Mouse (Mus musculus): ENCODE data around the gene Ano6.

The Ano6 gene

DNA sequence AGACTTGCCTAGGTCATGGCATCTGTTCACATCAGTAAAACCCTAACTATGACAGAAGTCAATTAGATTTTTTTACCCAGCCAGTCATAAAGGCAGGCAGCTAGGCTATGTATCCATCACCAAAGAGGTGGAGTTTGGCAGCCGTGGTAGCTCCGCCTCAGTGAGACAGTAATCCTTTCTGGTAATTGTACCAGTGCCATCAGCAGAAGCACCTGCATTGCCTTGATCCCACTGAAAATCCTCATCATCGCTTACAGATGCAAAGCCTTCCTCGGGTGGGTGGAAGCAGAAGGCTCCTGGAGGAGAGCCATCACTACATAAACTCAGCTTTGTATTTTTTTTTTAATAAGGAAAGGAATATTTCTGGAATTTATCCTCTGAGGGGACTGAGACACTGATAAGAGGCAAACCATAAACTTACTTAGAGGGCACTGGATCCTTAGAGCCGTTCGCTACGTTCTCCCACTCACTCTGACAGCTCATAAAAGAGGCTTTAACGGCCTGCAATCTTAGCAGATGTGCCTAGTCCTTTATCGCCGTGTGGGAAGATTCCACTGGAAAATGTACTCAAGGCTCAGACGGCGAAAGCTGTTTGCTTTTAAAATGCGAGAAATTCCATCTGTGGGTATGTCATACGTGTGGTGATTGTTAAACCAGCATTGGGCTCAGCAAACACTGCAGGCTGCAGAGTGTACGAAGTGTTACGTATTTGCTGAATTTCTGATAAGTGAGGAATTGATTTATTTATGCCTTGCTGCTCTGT is 140.6 kb downstream of the Ano6 start:
- DNase-seq (ENCODE audit: low spot score in 2 of 2): no peak

DNA sequence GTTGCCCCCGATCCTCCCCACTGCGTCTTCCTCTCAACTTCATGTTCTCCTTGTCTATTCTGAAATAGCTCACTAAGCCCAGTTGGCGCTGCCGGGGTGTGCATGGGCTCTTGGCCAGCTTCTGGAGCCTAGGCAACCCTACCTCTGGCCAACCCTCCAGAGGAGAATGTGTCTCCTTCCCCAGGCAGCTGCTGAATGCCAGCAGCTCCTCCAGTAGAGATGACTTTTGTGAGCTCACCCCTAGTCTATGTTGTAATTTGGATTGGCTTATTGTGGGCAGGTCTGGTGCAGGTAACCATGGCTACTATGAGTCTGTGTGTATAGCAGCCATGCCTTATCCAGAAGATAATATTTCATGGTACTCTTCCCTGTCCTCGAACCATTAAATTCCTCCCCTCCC is 141.7 kb downstream of the Ano6 start:
- no peak for DNase-seq (ENCODE audit: low spot score in 2 of 2)

DNA sequence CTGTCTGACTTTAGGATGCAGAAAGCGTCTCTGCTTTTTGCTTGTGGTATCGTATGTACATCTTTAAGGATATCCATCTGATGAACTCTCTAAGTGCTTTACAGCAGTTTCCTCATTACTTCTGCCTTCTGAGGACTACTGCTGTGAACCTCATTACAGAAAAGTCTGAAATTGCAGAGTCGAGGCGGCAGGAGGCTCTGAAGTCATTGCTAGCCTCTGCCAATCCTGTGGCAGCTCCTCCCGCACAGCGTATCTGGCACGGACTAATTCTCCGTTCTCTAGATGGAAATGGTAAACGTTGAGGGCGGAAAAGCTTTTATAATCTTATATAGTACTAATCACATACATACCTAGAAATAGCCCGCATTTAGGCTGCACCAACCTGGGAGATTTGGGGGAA is 144.5 kb downstream of the Ano6 start:
- no peak for DNase-seq (ENCODE audit: low spot score in 2 of 2)

DNA sequence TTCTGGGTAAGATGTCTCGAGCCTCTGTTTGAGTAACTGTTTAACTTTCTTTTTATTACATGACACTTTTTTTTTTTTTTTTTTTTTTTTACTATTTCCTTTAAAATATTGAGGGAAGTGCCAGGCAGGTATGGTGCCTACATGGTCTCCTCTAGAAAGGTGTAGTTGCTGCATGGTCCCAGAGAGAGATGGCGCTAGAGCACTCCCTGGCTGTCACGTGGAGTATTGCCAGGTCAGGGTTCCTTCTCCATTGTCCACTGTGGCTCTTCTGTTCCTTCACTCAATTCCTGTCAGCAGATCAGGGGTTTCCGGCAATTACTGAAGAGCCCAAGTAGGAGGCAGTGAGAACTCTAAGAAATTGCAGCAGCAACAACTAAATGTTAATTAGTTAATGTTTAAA is 152.8 kb downstream of the Ano6 start:
- DNase-seq (ENCODE audit: low spot score in 2 of 2): peak in 1 of 2 experiments; percentile 38

DNA sequence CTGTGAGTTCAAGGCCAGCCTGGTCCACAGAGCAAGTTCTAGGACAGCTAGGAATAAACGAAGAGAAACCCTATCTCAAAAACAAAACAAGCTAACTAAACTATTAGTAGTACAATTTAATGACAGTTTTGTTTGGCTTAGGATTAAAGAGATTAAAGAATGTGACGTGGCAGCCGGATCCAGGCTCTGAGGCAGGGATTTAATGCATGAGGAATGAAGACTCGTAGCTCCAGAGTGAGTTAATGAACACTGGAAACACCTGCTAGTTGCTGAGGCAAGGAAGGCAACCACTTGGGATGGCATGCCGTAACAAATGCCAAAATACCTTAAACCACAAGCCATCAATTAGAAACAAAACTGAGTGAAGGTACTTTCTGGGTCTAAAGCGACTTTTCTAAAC is 153.7 kb downstream of the Ano6 start:
- no peak for DNase-seq (ENCODE audit: low spot score in 2 of 2)

DNA sequence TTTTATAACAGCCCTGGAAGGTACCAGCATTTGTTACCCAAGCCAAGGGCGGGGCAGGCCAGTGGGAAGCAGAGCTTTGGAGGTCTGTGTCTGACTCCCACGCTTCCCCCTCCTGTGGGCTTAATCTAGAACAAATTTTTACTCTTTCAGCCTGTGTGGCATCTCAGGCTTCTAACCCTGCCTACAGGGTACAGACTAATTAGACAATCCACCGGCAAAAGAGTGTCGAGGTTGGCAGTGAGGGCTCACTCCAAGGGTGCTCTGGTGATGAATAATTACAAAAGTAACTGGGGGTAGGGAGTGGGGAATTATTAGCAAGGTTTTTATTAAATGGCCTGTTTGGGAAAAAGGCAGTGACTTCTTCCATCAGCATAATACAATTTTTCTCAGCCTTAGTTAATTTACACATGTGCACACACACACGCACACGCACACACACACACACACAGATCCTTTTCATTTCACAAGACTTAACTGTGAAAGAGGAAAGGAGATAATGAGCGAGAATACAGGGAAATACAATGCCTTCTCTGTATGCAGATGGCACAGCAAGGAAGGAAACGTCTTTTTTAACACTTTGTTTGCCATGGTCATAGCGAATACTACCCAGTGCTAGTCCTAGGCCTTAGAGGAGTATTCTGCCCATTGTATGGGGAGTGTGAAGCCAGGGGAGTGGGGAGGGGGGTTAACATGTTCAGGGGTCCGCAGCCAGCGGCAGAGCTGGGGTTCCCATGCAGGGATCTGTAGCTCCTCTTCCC is 155.5 kb downstream of the Ano6 start:
- DNase-seq (ENCODE audit: low spot score in 2 of 2): no peak

DNA sequence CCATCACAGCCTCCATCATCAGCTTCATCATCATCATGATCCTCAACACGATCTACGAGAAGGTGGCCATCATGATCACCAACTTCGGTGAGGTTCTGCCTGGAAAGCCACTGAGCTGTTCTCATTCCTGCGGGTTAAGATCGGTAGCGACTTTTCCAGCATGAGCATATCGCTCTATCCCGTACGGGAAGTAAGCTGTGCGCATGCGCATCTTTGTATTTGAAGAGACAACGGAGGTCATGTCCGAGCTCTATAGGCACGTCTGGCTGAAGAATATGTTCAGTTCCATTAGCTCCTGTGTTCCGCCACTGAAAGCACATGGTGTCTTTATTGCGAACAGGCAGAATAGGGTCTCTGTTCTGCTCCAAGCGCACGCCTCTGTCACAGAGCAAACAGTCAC is 157.8 kb downstream of the Ano6 start:
- DNase-seq (ENCODE audit: low spot score in 2 of 2): no peak

DNA sequence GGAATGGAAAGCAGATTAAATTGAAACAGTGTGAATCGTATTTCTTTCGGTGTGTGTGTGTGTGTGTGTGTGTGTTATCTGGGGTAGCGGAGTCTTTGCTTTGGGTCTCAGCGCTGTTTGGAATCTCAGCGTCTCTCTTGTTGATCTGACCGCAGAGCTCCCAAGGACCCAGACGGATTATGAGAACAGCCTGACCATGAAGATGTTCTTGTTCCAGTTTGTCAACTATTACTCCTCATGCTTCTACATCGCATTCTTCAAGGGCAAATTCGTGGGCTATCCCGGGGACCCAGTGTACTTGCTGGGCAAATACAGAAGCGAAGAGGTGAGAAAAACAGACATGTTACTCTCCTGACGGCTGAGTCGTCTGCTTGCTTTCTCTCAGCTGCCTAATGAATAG is 158.7 kb downstream of the Ano6 start:
- no peak for DNase-seq (ENCODE audit: low spot score in 2 of 2)

DNA sequence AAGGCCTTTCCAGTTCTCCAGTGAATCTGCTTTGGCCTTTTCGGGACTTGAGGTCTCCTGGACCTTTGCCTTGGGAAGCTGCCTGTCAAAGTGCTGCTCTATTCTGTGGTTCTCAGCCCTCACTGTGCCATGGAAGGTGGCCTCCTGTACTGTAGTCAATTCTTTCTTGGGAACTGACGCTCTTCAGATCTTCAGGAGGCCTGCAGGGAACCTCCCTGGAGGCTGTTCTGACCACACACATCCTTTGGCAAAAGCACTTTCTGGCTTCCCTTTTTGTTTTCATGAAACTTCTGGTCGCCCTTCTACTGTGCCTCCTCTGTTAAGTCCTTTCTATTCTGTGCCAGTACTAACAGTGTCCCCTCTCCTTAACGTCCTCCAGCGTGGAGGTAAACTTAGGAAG is 160.9 kb downstream of the Ano6 start:
- no peak for DNase-seq (ENCODE audit: low spot score in 2 of 2)

DNA sequence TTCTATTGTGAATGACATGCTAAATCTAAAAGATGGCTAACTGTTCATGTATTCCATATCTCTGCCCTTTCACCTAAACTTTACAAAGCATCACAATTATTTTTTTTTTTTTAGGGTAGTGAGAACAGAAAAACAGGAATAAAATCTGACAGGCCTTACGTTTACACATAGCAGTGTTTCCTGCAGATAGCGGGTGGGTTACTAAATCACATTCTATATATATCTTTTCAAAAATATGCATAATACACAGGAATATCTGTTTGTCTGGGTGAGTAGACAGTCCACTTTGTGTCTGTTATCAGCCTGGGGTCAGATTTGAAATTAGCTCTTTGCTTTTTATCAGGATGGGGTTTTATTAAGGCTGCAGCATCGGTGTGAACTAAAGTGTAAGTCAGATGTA is 166.0 kb downstream of the Ano6 start:
- no peak for DNase-seq (ENCODE audit: low spot score in 2 of 2)

DNA sequence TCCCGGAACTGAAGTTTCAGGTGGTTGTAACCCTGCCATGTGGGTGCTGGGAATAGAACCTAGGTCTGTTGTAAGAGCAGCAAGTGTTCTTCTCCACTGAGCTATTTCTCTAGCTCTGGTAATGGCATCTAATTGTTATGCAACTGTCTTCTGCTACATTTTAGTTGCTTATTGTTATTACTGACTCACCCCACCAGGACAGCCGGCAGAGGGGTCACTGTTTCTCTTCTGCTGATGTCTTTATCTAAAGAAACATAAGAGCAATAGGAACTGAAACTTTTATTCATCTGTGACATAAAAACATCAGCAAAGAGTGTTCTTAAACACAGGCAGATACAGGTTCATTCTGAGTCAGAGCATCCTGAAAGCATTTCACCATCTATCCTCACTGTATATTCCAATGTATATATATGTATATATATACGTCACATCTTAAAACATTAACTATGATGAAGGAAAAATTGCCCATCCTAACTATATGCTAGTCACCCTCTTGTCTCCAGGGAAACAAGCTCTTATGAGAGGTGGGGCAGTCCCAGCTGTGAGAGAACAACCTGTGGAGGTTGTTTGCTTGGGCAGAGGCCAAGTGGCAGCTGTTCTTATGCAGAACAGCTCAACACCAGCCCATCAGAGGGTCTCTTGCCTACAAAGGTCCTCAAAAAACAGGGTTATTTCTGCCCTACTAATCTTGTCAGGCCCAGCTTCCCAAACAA is 171.9 kb downstream of the Ano6 start:
- DNase-seq (ENCODE audit: low spot score in 2 of 2): no peak

DNA sequence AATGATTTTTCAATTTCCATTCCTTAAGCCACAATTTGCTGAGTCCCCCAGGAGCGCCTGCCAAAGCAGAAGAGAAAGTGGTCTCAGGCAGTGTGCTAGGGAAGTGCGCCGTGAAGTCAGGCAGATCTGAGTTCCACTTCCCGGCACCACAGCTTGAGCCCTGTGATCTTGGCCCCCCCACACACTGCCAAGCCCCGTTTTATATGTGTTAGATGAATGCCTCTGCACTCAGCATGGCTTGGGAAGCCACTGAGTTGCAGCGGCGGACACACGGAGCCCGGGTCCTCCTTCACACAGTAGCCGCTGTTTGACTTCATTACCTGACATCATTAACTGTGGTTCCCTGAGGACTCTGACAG is 172.5 kb downstream of the Ano6 start:
- peak; percentile 53 to 75 for DNase-seq (ENCODE audit: low spot score in 2 of 2)

DNA sequence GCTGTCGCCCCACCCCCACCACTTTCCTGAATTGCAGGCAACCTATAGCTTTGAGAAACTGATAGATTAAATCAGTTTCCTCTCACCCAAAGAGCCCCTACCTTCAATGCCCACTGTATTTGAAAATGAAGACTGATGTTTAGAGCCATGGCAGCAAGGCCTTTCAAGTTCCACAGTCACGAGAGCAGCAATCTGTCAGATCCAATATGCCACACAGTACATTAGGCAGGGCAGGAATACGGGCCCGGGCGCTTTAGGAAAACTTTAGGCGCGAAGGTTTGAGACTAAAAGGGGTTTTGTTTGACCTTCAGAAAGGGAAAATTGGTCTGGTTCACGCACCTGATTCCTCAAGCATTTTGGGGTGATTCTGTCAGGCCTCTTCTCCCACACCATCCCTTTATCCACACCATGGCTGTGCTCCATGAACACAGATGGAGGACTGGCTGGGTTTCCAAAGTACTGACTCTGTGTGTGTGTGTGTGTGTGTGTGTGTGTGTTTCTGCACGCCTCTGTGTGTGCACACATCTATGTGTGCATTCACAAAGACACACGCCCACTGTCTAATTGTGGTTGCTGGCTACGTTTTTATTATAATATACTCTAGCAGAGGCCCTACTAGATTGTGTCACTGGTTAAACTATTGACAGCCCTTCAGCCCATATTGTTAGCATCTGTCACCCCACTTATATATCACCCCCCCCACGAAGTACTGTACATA is 173.0 kb downstream of the Ano6 start:
- DNase-seq (ENCODE audit: low spot score in 2 of 2): no peak

DNA sequence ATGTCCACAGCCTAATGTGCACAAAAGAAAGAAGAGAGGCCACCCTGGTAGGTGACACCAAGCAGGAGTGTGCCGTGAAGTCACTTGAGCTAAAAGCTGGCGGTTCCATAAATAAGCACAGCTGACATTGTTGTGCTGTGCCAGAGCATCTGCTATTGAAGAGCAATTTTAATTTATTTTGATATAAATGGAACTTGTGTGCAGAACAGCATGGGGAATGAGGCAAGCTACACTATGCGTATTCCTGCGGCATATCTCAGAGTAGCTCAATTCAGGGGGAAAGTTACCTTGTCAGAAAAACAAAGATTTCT is 173.6 kb downstream of the Ano6 start:
- no peak for DNase-seq (ENCODE audit: low spot score in 2 of 2)

DNA sequence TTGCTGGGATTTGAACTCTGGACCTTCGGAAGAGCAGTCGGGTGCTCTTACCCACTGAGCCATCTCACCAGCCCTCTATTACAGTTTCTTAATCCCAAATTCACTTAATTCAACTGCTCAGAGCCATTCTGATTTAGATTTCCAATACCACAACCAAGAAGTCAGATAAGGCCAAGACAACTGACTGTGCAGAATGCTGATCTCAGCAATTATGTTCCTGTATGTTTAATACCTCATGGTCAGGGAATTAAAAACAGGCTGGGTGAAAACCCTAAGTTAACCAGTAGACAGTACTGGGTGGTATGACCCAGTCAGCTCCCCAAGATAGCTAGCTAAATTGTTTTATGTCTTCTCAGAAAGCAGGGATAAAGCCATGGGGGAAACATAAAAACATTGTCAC is 176.3 kb downstream of the Ano6 start:
- DNase-seq (ENCODE audit: low spot score in 2 of 2): no peak

DNA sequence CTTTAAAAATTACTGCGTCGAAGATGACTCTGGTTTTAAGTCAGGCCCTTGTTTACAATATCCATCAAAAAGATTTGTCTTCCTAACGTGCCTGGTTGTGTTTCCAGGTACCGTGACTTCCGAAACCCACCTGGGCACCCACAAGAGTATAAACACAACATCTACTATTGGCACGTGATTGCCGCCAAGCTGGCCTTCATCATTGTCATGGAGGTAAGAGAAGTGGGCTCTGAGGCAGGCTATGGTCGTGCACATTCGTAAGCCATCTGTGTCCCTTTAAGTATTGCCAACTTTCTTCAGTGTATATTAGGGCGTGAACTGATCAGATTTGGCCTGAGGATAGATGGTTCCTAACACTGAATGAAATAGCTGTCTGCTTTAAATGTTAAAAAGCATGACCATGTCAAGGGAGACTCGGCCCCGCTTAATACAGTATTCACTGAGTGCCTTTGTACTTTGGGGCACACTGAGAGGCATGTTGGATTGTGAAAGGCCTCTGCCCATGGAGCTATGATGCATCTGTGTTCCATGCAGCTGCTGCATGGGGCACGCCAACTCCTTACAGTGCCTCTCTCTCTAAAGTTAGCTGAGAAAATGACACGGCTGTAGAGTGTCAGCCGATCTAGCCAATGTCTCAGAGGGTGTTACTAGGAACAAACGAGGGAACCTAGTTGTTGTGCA is 177.0 kb downstream of the Ano6 start:
- no peak for DNase-seq (ENCODE audit: low spot score in 2 of 2)

DNA sequence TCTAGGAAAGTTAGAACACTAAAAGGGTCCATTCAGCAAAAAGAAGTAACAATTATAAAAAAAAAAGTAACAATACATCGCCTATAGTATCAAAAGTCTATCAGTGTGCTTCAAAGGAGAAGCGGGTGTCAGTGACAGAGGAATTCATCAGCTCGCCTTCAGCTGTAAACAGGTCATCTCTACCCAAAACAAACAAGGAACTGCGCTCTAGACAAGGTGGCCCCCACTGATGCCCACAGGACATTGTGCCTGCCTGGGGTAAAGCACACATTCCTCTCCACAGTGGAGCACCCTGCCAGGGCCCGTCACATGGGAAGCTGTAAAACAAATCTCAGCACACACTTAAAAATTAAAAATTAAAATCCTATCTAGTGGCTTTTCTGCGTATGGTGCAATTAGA is 179.0 kb downstream of the Ano6 start:
- DNase-seq (ENCODE audit: low spot score in 2 of 2): no peak

DNA sequence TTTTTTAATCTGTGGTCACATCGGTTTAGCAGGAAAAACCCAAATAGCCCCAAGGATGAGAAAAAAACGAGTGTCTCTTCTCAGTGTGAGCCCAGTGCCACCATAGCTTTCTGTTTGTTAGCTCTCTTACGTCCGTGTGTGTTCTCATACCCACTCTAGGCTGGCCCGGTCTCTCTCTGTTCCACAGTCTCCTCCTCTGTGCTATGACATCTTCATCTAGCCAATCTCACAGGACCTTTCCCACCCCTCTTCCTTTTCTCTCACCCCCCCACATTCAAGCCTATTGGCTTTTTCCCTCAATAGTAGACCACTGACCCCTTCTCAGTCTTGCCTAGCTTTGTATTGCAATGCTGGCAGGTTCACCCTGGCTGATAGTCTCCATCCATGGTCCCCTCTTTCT is 179.5 kb downstream of the Ano6 start:
- no peak for DNase-seq (ENCODE audit: low spot score in 2 of 2)

DNA sequence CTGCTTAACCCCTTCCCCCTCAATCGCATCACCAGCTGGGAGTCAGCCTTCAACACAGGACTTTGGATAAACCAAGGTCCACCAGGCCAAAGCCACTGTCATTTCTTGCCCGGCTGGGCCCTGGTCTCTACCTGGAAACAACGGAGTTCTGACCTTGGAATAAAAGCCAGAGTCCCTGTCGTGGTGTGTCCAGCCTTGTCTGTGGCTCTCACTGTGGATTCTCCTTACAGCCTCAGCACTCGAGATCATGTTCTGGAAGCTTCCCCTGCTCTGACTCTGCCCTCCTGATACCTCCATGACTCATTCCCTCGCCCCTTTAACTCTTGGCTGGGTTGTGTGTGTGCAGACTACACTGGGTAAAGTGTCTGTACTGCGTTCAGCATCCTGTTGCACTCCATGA is 180.0 kb downstream of the Ano6 start:
- DNase-seq (ENCODE audit: low spot score in 2 of 2): no peak

DNA sequence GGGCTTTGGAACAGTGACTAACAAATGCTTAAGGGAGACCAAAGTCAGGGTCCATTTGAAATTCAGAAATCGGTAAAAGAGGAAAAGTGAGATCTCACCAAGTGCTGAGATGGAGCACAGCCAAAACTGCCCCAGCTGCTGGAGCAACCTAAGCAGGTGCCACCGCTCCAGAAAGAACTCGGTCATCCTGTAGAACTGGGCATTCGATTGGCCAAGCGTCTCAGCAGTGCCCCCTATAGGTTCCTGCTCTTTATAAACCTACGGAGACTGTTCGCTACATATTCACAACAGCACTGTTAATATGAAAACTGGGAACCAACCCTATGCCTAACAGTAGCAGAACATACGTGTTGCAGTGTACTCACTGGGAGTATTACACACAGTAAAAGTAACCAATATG is 180.7 kb downstream of the Ano6 start:
- no peak for DNase-seq (ENCODE audit: low spot score in 2 of 2)

DNA sequence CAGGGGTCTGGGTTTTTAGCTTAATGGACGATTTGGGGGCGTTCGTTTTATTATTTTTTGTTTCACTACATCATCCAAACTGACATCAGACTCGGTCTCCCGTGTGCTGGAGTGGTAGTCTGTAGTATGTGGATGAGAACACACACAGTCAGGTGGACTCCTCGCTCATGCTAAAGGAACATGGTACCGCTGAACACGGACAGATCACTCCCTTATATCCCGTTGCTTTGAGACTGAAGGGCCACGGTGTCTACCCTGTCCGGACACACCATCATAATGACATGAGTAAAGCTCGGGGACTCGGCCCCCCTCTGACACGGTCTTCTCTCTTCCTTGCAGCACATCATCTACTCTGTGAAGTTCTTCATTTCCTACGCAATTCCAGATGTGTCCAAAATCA is 181.5 kb downstream of the Ano6 start:
- DNase-seq (ENCODE audit: low spot score in 2 of 2): no peak

DNA sequence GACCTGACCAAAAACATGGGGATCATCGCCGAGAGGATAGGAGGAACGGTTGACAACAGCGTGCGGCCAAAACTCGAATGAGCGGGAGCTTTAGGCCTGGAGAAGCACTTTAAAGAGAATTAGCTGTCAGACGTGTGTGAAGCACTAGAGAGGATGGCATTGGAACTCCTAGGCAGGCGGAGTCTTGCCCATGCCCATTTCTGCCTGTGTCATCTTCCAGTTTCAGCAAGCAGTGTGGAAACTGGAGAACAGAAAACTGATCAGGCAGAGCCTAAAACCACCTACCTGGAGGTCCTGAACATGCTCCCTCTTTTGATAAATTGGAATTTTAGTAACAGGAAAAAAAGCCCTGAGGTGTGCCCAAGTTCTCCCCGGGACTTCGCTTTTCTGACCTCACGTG is 182.0 kb downstream of the Ano6 start:
- no peak for DNase-seq (ENCODE audit: low spot score in 2 of 2)
